Mouse (Mus musculus): Measurements from ENCODE around the gene Snu13.

Gene Snu13

DNA sequence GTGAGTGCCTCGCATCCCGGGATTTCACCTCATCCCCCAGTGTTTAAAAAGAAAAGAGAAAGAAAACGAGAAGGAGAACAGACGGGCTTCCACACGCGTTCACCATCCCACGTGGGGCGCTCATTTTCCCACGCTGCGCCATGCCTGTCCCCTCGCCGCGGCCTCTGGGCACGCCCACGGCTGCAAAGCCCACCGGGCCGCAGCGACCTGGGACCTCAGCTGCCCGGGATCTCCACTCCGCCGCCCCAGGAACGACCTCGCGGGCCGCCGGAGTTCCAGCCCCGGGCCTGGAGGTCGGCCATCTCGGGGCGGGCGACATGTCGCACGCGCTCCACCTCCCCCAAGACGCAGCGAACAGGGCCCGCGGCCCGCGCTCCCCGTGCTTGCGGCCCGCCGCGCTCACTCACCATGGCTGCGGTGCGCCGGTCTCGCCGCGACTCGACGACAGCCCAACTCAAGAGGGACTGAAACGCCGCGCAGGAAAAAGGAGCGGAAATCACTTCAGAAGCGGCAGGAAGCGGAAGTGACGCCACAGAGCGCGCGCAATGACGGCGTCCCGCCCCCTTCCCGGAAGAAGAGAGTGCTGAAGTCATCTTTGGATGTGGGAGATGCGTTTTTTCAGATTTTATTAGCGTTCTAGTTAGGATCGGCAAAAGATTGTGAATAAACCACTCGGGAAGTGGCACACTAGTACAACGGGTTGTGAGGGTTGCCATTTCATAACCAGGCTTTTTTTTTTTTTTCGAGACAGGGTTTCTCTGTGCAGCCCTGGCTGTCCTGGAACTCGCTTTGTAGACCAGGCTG lies at the start of gene Snu13:
Gene Snu13 (minus strand): TSS at position 519 of the 804 bp plus-strand sequence.
- peak; percentile 87 for DNase-seq (ENCODE audit: low read depth, low spot score)

DNA sequence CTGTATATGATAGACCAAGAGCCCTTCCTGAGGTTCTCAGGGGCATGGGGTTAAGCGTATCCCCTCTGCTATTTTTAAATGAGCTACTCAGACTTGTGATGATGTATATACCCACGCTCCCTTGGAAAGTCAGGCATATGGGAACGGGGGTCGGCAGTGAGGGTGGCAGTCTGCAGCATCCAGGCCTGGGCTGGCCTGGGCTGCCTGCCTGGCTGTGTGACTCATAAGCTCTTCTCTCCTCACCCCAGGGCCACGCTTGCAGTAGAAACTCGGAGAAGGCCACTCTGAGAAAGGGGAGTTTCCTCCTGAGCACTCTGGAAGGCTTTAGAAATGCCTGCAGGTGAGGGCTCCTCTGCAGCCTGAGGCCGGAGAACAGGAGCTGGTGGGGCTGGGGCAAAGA lies 43.7 kb upstream of the Snu13 start:
- DNase-seq (ENCODE audit: low read depth, low spot score): no peak

DNA sequence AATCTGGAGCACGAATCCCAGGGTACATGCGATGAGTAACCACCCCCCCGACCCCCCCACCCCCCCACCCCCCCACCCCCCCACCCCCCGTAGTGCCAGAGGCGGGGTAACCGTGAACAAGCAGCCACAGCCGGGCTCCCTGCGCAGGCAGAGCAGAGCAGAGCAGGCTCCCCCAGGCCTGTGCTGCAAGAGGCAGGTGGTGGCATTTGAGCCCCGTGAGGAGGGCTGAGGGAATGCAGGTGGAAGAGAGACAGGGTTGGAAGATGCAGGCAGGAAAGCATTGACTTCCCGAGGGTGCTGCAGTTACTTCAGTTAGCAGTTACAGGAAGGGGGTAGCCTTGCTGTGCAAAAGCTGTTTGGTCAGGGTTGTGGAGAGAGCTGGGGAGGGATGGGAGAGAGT lies 39.9 kb upstream of the Snu13 start:
- DNase-seq (ENCODE audit: low read depth, low spot score): peak; percentile 33

GRCm38 (mm10) chr15:82086131-82086530 lies 38.7 kb upstream of the Snu13 start:
- no peak for DNase-seq (ENCODE audit: low read depth, low spot score)

GRCm38 (mm10) chr15:82085606-82086005 lies 38.2 kb upstream of the Snu13 start:
- DNase-seq (ENCODE audit: low read depth, low spot score): no peak

DNA sequence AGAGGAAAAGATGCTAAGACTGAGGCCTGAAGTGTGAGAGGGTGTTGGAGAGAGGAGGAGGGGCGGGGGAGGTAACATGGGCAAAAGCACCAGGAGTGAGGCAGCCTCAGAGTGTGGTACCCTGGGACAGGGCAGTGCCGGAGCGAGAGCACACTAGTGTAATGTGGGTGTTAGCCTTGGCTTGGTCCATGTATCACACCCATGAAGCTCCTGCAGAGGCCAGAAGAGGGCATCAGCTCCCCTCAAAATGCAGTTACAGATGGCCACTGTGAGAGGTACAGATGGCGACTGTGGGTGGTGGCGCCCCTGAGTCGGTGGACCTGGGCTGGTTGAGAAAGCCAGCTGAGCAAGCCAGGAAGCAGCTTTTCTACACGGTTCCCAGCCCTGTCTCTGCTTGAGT lies 33.8 kb upstream of the Snu13 start:
- peak; percentile 10 for DNase-seq (ENCODE audit: low read depth, low spot score)

DNA sequence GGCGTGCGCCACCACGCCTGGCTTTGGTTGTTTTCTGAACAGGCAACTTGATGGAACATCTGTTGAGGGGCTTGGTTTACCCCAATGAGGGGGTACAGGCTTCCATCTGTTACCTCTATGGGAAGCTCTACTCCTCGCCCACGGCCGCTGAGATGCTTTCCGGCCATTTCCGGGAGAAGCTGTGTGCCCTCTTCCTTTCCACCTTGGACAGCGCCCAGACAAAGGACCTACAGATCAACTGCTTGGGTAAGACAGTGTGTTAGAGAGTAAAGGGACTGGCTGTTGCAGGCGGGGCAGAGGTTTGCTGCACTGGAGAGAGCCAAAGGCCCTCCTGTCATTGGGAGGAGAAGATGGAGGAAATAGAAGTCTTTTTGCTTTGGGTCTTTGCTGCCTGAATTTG lies 32.5 kb upstream of the Snu13 start:
- DNase-seq (ENCODE audit: low read depth, low spot score): peak; percentile 39

DNA sequence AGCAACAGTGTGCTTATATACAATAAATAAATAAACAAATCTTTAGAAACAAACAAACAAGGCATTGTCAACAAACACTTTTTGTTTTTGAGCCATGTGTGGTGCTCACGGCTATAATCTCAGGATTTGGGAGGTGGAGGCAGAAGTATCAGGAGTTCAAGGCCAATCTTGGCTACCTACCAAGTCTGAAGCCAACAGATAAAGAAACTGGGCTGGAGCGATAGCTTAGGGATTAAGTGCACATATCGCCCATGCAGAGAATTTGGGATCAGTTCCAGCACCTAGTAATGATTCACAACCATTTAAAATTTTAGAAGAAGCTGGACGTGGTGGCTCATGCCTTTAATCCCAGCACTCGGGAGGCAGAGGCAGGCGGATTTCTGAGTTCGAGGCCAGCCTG lies 26.1 kb upstream of the Snu13 start:
- DNase-seq (ENCODE audit: low read depth, low spot score): no peak

GRCm38 (mm10) chr15:82071816-82072469 lies 24.5 kb upstream of the Snu13 start:
- no peak for DNase-seq (ENCODE audit: low read depth, low spot score)

- DNase-seq (ENCODE audit: low read depth, low spot score): peak; percentile 37
Measured at GRCm38 (mm10) chr15:82069898-82070297, 22.5 kb upstream of the Snu13 start, which contains the start of gene Mei1. TSS of gene Mei1 (plus strand) at chr15:82069996.

GRCm38 (mm10) chr15:82065511-82065910 lies 18.1 kb upstream of the Snu13 start:
- DNase-seq (ENCODE audit: low read depth, low spot score): peak; percentile 91

DNA sequence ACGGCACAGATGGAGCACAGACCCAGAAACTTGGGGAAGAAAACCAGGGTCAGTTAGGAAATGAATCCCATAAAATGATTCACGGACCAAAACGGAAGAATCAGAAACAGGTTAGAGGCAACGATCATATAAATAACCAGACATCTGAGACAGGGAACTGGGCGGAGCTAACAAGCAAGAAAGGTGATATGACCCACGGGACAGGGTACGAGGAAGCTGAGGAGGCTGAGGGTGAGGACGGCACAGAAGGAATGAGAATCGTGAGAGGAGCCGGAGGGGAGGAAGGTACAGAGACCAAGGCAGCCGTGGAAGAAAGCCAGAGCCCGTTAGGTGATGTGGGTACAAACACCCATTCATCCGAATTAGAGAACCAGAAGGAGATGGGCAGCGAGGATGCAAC lies 16.5 kb upstream of the Snu13 start:
- DNase-seq (ENCODE audit: low read depth, low spot score): no peak

- no peak for DNase-seq (ENCODE audit: low read depth, low spot score)
Measured at GRCm38 (mm10) chr15:82058719-82059201, 11.4 kb upstream of the Snu13 start, which contains the start of gene 4930407I10Rik. TSS of gene 4930407I10Rik (plus strand) at chr15:82059151.

DNA sequence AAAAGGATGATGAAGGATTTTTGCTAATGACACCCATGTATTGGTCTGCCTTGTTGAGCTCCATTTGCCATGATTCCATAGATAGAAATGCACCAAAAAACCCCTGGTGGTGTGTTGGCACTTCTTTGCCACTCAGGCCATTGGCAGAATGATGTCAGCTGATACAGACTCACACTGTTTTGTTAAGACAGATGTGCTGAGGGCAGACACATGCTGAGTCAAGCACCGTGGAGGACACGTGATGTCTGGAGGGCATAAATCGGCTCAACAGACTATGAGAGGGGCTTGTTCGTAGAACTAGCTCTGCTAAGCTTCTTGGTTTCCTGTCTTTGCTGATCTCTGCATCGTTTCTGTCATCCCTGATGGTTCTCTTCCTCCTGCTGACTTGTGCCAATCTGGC lies 5.1 kb upstream of the Snu13 start:
- no peak for DNase-seq (ENCODE audit: low read depth, low spot score)

- DNase-seq (ENCODE audit: low read depth, low spot score): no peak
Measured at GRCm38 (mm10) chr15:82046246-82046891, 1.0 kb downstream of the Snu13 start.

- no peak for DNase-seq (ENCODE audit: low read depth, low spot score)
Measured at GRCm38 (mm10) chr15:82044166-82044784, 3.1 kb downstream of the Snu13 start.

DNA sequence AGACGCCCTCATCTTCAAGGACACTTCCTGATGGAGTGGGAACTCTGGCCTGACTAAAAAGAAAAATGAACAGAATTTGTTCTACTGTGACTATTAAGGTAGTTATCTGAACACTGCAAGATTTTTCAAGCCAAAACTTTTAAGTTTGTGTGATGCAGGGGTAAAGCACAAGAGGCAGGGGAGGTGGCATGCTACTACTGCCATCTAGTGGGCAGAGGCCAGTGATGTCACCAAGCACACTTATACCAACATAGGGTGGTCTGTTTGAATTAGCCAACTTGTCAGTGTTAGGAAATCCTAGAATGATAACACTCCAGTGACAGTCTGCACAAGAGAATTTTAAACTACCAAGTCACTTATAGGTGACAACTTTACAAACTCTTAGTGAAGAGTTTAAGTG lies 6.7 kb downstream of the Snu13 start:
- peak; percentile 66 for DNase-seq (ENCODE audit: low read depth, low spot score)

GRCm38 (mm10) chr15:82035904-82036689 lies 11.3 kb downstream of the Snu13 start:
- no peak for DNase-seq (ENCODE audit: low read depth, low spot score)

DNA sequence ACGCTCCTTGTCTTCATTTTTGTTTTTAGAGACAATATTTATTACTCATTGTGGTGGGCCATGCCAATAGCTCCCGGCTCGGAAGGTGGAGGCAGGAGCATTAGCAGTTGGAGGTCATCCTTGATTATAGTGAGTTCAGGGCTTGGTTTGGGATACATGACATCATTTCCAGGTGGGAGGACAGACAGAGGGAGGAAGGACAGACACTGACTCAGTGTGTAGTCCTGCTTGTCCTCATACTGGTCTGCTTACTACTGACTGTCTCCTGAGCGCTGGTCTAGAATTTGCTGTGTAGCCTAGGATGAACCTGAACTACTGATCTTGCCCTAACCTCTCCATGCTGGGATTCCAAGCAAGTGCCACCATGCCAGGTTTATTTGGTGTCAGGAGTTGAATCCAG lies 13.6 kb downstream of the Snu13 start, which contains the start of gene Desi1:
Gene Desi1 (minus strand): TSS at position 101 of the 400 bp plus-strand sequence.
- no peak for DNase-seq (ENCODE audit: low read depth, low spot score)

DNA sequence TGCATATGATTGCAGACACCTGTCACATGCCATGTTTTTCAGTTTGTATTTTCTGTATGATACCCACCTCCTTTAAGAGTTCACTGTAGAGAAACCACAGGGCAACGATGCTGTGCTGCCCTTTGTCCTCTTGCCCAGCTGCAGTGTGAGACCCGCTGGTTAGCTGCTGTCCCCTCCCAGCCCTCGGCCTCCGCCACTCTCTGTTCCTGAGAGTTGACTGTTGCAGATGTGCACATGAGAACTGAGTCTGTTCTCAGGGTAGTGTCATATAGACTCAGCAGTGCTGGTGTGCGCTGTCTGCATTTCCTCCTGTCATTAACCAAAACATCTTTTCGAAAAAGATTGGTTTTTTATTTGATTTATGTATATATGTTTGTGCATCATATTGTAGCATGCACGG lies 15.0 kb downstream of the Snu13 start:
- no peak for DNase-seq (ENCODE audit: low read depth, low spot score)

DNA sequence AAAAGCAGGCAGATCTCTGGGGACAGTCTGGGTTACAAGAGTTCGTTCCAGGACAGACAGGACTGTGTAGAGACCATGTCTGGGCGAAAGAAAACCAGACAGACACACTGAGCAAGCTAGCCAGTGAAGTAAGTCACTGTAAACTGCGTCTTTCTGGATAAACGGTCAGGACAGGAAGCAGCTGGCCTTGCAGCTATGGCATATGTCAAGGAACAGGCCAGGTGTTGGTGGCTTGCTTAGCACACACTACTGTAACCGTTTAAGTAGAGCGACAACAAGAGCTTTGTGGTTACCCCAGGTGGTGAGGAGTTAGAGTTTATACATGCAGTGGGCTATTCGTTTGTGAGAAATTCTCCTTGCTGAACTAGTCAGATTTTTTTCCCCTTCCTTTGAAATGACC lies 19.7 kb downstream of the Snu13 start:
- no peak for DNase-seq (ENCODE audit: low read depth, low spot score)
